Mouse (Mus musculus) heart, adult 2 months (tissue): ENCODE measurements around the gene Lonp2.

Experiments
- CTCF ChIP-seq: fragments of 200-600 bp; IDR thresholded peaks from 2 replicates; pipeline ENCODE4 v1.8.1; 2022; ENCODE audit warnings: antibody characterized with exemption, mild to moderate bottlenecking, moderate library complexity
- POLR2A ChIP-seq: fragments of 200-500 bp; IDR thresholded peaks from 2 replicates; pipeline ENCODE4 v1.6.1; 2011; ENCODE audit warnings: mild to moderate bottlenecking, low read depth, low read length, control low read depth; ENCODE audit not compliant: insufficient read depth

GRCm38 (mm10) chr8:86668750-86669149, 44.9 kb downstream of the Lonp2 start:
- TF ChIP-seq CTCF, result no peak
- no peak for TF ChIP-seq POLR2A
